Mouse (Mus musculus) erythroblast, embryonic 14.5 days (primary cell): Measurements from ENCODE around the gene 4933427D14Rik. TPM values are rescaled to one million over a fixed set of nuclear protein-coding genes. Genes with fewer than 3 reads are reported as not detected.

Source experiments
- H3K27me3 ChIP-seq: 2 replicates; pipeline ENCODE4 v1.6.1; 2012; ENCODE audit warnings: inconsistent platforms; ENCODE audit not compliant: control insufficient read depth
- H3K36me3 ChIP-seq: 2 replicates; pipeline ENCODE4 v1.6.1; 2012; ENCODE audit warnings: mild to moderate bottlenecking, inconsistent platforms; ENCODE audit not compliant: control insufficient read depth
- H3K4me1 ChIP-seq: 2 replicates; pipeline ENCODE4 v1.6.1; 2012; ENCODE audit warnings: inconsistent platforms; ENCODE audit not compliant: control insufficient read depth
- H3K4me3 ChIP-seq: replicated peaks from 2 replicates; pipeline ENCODE3; 2012; ENCODE audit warnings: moderate library complexity, mild to moderate bottlenecking, inconsistent platforms
- H3K9me3 ChIP-seq: 2 replicates; pipeline ENCODE4 v1.6.1; 2012; ENCODE audit warnings: low read length, inconsistent platforms, mixed read lengths; ENCODE audit not compliant: control insufficient read depth
- GATA1 ChIP-seq: IDR thresholded peaks from 2 replicates; pipeline ENCODE4 v1.6.1; 2012; ENCODE audit warnings: low read length, inconsistent platforms, mixed read lengths
- TAL1 ChIP-seq: IDR thresholded peaks from 3 replicates; pipeline ENCODE4 v1.6.1; 2012; ENCODE audit warnings: low read length, inconsistent platforms, mixed read lengths
- polyA plus RNA-seq: library from polyadenylated mRNA; stranded (reverse); fragments of >175 nt; gene quantifications from 2 replicates; pipeline ENCODE4 v1.2.3, GENCODE M21; 2012

Gene 4933427D14Rik
- polyA plus RNA-seq, 1 experiment: 0.05 TPM

- H3K36me3 ChIP-seq: peaks cover 19% of the 10 kb centered on the region
- no peaks in the 10 kb centered on the region for H3K27me3 ChIP-seq
- H3K4me1 ChIP-seq: no peaks in the 10 kb centered on the region
- H3K9me3 ChIP-seq: no peaks in the 10 kb centered on the region
- no peak overlapping the region for H3K4me3 ChIP-seq
- TF ChIP-seq TAL1: no peak
- TF ChIP-seq GATA1: no peak
Measured at GRCm38 (mm10) chr11:72153122-72153862, 54.0 kb downstream of the 4933427D14Rik start.

GRCm38 (mm10) chr11:72151120-72151519 lies 56.1 kb downstream of the 4933427D14Rik start:
- H3K9me3 ChIP-seq: no peaks in the 10 kb centered on the region
- no peak overlapping the region for H3K4me3 ChIP-seq
- TF ChIP-seq TAL1 (no peak), GATA1 (no peak)
- no peaks in the 10 kb centered on the region for H3K4me1 ChIP-seq
- no peaks in the 10 kb centered on the region for H3K27me3 ChIP-seq
- H3K36me3 ChIP-seq: peaks cover 15% of the 10 kb centered on the region

GRCm38 (mm10) chr11:72147910-72148309 lies 59.3 kb downstream of the 4933427D14Rik start:
- no peak overlapping the region for H3K4me3 ChIP-seq
- TF ChIP-seq TAL1 (no peak), GATA1 (no peak)
- H3K36me3 ChIP-seq: no peaks in the 10 kb centered on the region; the same call in 1 of the 2 replicates
- no peaks in the 10 kb centered on the region for H3K9me3 ChIP-seq
- H3K4me1 ChIP-seq: no peaks in the 10 kb centered on the region
- no peaks in the 10 kb centered on the region for H3K27me3 ChIP-seq

- no peak overlapping the region for H3K4me3 ChIP-seq
- H3K4me1 ChIP-seq: no peaks in the 10 kb centered on the region
- no peaks in the 10 kb centered on the region for H3K9me3 ChIP-seq
- no peaks in the 10 kb centered on the region for H3K27me3 ChIP-seq
- H3K36me3 ChIP-seq: no peaks in the 10 kb centered on the region
- no peak for TF ChIP-seq TAL1
- TF ChIP-seq GATA1: no peak
Measured at GRCm38 (mm10) chr11:72145877-72146248, 61.4 kb downstream of the 4933427D14Rik start.

- TF ChIP-seq GATA1 (no peak), TAL1 (no peak)
- no peaks in the 10 kb centered on the region for H3K27me3 ChIP-seq
Measured at GRCm38 (mm10) chr11:72145182-72145876, 61.9 kb downstream of the 4933427D14Rik start.

GRCm38 (mm10) chr11:72142889-72143288 lies 64.4 kb downstream of the 4933427D14Rik start:
- Histone ChIP-seq H3K27me3 (peaks cover 4% of the 10 kb centered on the region), H3K9me3 (no peaks in the 10 kb centered on the region), H3K36me3 (no peaks in the 10 kb centered on the region), H3K4me1 (no peaks in the 10 kb centered on the region), H3K4me3 (no peak overlapping the region)
- TF ChIP-seq GATA1 (no peak), TAL1 (no peak)

More at GRCm38 (mm10) chr11:72145182-72145876, 61.9 kb downstream of the 4933427D14Rik start:
- no peaks in the 10 kb centered on the region for H3K9me3 ChIP-seq
- no peaks in the 10 kb centered on the region for H3K36me3 ChIP-seq
- no peaks in the 10 kb centered on the region for H3K4me1 ChIP-seq
- no peak overlapping the region for H3K4me3 ChIP-seq

GRCm38 (mm10) chr11:72140198-72140597 lies 67.1 kb downstream of the 4933427D14Rik start:
- H3K9me3 ChIP-seq: no peaks in the 10 kb centered on the region
- no peak for TF ChIP-seq GATA1
- no peak for TF ChIP-seq TAL1
- H3K4me3 ChIP-seq: no peak overlapping the region
- H3K27me3 ChIP-seq: peaks cover 30% of the 10 kb centered on the region
- H3K4me1 ChIP-seq: no peaks in the 10 kb centered on the region
- H3K36me3 ChIP-seq: no peaks in the 10 kb centered on the region

GRCm38 (mm10) chr11:72136231-72136982 lies 70.9 kb downstream of the 4933427D14Rik start:
- H3K36me3 ChIP-seq: no peaks in the 10 kb centered on the region
- peaks cover 61% of the 10 kb centered on the region for H3K27me3 ChIP-seq
- no peak for TF ChIP-seq TAL1
- TF ChIP-seq GATA1: no peak
- H3K4me3 ChIP-seq: no peak overlapping the region
- H3K4me1 ChIP-seq: no peaks in the 10 kb centered on the region
- no peaks in the 10 kb centered on the region for H3K9me3 ChIP-seq
